Mouse (Mus musculus) common myeloid progenitor, adult 5-6 weeks (primary cell): ENCODE data around the gene Btbd9. TPM values are rescaled to one million over a fixed set of nuclear protein-coding genes. Genes with fewer than 3 reads are reported as not detected.

Experiments
- ATAC-seq: replicated peaks from 2 replicates; pipeline ENCODE4 v1.8.0; 2016; ENCODE audit warnings: low read depth, mild to moderate bottlenecking, moderate TSS enrichment, inconsistent platforms; ENCODE audit not compliant: poor library complexity, severe bottlenecking
- total RNA-seq: library from RNA; stranded (forward); fragments of 200-1000, 187-1606 nt; gene quantifications from 2 replicates; pipeline ENCODE4 v1.2.3, GENCODE M21; 2017

The Btbd9 gene
- total RNA-seq, 1 experiment from 2014 or later = 25.5 TPM

DNA sequence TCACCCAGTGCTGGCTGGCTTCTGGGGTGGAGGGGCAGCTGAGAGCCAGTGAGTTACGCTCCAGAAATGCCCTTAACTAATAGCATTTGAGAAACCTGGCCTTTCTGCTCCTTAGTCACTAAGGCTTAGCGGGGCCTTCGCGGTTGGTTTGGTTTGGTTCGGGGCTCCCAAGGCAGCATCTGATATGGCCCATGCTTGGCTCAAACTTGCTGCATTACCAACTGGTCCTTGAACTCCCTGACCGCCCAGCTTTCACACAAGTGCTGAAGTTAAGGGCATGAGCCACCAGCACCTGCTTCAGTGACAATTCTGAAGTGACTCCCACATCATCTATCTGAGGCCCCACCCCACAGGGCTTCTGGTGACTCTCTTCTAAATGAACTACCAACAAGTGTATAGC is 28.0 kb upstream of the Btbd9 start:
- ATAC-seq = no peak

DNA sequence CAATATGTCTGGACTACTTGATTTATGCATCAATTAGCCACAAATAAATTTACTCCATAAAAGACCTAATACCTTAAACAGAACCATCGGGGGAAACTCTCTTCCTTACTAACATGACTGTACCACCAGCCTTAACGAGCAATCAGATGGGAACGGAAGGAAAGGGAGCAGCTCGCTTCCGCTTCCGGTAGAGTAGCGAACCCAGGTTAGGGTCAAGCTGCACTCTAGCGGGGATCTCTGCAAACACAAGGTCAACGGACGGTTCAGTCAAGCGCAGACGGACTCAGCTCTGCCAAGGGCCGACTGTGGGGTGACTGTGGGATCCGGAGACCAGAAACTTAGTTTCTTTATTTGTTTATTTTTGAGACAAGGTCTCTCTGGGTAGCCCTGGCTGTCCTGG is 25.9 kb upstream of the Btbd9 start:
- no peak for ATAC-seq

DNA sequence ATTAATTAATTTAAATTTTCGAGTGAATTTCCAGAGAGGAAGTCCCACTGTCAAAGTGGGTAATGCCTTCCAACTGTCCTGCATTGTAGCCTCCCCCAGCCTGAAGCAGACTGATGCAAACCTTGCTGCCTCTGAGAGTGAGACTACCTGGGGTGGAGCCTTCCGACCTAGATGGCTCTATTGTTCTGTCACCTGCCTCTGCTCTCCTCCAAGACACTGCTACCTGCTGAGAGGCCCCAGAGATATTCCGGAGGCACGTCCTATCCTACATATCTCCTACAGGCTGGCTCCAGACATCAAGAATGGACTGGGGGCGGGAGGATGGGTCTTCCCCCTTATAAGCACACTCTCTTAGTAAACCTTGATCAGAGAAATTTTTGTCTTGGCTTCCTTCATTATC is 22.0 kb upstream of the Btbd9 start:
- ATAC-seq = no peak

DNA sequence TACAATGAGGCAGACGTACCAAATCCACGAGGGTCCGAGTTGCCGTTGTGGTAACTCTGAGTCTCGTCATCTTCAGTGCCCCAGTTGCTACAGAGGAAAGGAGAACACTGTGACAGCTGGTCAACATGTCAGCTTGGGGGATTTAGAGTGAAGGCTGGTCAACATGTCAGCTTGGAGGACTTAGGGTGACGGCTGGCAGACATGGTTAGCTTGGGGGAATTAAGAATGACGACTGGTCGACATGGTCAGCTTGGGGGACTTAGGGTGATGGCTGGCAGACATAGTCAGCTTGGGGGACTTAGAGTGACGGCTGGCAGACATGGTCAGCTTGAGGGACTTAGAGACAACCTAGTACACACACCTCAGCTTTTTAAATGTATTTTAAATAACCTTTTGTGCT is 21.5 kb upstream of the Btbd9 start:
- ATAC-seq = no peak

DNA sequence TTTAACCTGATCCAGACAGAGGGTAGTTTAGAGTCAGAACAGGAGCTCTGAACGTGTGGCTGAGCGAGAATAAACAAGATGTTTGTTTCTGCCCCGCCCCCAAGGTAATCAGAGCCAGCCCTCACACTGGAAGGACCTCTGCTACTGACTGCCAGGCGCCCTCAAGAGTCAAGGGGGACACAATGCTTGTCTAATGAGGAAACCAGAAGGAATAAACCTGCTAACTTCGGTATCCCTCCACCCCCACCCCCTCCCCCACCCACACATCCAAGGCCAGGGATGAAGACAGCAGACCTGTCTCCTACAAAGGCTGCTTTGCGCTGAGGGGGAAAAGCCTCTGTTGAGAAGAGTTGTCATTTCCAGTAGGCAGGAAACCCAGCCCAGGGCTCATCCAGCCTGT is 18.6 kb upstream of the Btbd9 start:
- no peak for ATAC-seq

DNA sequence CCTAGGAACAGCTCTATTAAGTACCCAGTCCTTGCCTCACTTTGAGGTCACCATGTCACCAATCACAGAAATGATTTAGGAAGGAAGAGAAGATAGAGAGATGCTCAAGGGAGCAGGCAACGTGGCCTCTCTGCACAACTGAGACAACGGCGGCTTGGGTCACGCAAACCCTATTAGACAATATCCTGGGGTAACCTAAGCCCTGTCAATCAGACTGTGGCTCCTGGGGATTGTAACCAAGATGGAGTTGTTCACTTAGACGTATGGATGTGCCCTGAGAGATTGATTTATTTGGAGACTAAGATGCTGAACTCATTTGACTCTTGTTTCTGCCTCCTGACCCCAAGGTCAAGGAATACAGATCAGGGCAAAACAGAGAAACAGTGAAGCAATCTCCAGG is 18.1 kb upstream of the Btbd9 start:
- no peak for ATAC-seq

DNA sequence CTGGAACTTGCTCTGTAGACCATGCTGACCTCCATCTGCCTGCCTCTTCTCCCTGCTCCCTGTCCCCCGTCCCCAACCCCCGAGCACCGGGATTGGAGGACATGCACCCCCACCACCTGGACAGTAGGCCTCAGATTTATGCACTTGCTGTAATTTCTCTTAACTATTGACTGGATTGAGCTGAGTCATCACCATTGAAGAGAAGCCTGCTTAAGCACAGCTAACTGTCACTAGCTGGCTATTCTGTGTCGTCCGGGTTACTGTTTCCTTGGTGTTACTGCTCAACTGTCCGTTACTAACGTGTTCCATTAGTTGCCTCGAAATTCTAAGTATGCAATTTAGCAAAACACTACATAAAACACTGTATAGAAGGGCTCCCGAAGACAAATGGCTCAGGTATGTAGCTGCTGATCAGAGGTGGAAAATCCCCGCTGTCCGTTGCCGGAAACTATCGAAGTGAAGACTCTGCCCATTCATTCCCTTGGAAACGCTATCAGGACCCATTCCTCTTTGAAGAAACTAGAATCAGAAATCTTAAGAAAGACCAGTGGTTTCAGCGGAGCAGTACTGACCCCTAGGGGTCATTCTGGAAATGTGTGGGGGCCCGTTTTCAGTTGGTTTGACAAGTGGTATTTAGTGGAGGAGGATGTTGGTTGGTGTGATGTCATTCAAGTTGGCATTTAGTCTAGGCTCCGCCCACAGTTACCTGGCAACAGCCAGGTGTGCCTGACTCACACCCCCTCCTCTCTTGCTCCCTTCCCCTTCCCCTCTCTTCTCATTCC is 14.3 kb upstream of the Btbd9 start:
- ATAC-seq = peak; percentile 77

DNA sequence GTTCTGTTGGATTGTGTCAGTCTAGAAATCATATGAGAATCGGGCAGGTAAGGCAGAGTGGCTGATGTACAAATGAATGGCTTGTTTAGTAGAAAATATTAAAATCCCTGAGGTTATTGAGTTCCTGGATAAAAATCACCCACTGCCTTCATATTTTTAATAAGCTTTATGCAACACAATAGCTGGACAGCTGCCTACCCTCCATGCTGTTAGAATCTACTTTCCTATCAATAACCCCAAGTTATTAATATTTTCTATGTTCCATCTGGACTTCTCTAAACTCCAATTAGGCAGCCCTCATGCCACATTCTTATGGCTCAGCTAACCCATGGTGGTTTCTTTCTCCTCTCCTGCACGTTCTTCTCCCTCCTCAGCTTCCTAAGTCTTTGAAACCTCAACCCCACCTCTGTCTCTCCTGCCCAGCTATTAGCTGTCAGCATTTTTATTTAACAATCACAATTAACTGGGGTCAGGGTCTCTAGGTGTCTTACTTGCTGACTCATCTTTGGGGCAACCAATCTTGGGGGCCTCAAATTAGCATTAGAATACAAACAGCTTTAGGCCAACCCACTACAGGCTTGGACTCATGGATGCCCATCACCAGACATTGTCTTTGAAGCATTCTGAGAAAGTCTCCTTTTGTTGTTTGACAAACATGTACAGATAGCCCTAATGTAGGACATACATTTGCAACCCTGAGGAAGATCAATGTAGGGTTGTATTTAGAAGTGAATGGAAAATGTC is 7.1 kb upstream of the Btbd9 start:
- ATAC-seq = no peak

DNA sequence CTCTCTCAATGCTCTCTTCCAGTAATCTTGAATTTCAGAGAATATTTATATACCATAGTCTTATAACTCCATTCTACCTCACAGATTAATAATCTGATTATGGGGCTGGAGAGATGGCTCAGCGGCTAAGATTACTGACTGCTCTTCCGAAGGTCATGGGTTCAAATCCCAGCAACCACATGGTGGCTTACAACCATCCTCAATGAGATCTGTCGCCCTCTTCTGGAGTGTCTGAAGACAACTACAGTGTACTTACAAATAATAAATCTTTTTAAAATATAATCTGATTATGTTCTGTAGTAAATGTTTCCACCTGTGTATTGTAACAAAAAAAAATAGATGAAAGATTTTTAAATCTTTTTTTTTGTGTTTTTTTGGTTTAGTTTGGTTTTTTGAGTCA is 6.0 kb upstream of the Btbd9 start:
- no peak for ATAC-seq

DNA sequence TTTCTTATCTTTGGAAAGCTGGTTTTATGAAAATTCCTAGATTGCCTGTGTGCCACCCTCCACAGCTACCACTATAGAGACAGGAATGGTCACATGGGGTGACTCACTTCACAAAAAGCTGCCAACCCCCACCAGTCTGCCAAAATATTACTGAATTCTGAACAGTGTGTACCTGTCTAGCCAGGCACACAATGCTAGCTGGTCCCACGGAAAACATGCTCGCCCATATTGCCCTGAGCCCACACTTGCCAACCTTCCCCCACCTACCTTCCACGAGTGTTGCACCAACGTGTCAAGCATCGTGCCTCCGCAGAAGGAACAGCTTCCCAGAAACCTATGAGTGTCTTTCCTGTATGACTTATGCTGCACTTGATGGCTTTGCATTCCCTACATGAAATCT is 4.9 kb upstream of the Btbd9 start:
- no peak for ATAC-seq

DNA sequence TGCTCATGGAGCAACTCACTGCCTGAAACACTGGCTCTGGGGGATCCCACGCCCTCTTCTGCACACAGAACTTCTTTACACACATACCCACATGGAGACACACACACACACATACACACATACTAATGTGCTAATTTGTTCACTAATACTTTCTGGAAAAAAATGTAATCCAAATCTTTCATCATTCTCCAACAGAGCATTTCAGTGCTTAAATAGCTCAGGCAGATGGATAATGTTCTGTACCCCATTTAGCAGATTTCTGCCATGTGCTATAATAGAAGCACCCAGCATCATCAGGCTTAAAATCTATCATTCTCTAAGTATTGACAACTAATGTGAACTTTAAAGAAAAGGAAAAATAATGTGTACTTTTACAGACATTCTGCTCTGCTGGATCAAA is 4.5 kb upstream of the Btbd9 start:
- ATAC-seq = no peak

DNA sequence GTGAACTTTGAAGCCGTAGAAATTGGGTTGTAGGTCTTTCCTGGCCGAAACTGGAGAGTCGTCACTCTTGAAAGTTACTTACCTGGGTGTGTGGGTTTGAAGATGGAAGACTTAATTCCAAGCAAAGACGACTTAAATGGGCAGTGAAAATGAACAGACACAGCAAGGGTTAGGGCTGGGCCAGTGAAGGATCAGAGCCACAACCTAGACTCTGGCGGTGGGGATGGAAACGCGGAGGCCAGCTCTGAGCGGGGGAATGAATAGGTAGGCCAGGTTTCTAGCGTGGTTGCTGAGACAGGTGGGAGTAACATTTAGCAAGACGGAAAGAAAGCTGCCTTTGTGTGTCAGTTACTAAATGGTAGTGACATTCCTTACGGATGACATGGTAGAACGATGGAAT is 658 bp upstream of the Btbd9 start:
- ATAC-seq = no peak

DNA sequence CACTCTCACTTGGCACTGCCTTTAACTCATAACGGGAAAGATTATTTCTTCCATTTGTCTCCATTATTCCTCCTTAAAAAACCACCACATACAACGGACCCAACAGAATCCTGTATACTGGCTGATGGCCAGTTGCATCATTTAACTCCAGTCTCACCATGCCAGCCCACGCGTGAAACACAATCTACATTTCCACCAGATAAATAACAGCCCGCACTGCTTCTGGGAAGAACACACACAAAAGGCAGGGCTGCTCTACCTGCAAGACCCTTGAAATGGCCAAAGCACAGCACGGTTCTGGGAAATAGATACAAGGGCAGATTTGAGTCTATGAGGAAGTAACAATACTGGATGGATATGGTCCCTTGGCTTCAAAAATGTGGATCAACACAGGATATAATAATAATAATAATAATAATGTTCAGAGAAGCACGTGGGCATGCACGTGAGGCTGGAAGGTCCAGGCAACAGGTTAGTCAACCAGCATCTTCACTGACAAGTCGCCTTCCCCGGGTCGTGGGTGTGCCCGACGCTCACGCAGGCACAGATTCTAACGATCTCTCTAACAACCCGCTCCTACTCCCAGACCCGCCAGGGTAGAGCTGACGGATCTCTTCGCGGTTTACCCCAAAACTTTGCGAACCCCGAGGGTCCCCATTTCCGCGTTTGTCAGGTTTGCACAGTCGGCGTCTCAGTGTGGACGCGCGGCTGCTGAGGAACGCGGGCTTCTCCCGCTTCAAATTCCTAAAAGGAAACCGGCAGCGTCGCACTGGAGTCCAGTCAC is 975 bp downstream of the Btbd9 start:
- ATAC-seq = 0 out of 2 replicates have a peak, but pooled peaks have one; percentile 9

DNA sequence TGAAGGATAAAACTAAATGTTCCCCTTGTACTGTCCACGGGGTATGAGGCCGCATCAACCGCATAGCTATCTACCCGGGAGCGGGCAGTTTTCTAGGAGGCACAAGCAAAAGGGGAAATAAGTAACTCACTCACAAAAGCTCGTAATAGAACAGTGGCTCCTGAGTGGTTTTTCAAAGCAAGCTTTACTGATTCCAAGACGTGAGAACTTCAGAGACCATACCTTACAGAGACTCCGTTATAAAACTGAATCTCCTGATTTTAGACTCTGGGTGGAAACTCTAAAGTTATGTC is 1.6 kb downstream of the Btbd9 start:
- ATAC-seq = peak; percentile 45

DNA sequence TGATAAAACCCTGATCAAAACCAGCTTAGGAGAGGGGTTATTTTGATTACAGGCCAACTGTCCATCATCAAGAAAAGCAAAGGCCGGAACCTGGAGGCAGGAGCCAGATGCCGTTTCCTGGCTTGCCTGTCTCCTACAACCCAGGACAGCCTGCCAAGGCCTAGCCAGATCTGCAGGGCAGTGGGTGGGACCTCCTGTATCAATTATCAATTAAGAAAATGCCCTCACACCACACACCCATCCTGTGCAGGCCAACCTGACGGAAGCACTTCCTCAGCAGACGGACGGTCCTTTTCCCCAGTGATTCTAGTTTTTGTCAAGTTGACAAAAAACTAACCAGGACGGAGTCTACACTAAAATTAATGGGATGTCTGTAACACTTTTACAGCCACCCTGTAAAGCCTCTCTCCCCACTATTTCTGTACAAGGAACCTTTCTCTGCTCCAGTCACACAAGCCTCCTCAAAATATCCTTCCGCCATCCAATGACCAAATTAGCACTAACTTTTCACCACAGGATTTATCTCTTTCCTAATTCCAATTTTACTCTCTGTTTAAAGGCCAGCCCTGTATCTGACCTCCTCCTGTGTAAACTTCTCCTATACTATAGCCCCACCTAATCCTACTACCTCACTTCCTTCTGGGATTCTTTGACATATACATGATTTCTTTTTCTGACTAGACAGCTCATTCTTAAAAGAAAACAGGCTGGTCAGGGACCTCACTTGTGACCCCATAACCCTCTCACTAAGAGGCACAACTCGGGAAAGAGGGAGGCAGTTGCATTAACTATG is 2.1 kb downstream of the Btbd9 start:
- 0 out of 2 replicates have a peak, but pooled peaks have one; percentile 0 for ATAC-seq

DNA sequence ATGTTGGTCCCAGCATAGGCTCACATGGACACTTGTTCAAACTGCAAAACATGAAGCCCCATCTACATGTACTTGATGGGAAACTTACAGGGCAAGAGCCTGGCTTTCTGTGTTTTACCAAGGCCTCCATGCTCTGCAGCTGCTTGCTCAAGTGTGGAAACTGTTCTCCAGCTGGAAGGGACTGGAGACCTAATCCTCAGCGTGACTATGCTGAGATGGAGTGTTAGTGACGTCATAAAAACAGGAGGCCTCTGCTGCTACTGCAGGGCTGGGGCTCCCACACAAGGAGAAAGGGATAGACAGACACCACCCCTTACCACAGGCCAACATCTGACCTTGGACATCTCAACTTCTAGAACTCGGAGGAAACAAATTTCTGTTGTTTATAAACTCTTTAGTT is 5.3 kb downstream of the Btbd9 start:
- no peak for ATAC-seq

DNA sequence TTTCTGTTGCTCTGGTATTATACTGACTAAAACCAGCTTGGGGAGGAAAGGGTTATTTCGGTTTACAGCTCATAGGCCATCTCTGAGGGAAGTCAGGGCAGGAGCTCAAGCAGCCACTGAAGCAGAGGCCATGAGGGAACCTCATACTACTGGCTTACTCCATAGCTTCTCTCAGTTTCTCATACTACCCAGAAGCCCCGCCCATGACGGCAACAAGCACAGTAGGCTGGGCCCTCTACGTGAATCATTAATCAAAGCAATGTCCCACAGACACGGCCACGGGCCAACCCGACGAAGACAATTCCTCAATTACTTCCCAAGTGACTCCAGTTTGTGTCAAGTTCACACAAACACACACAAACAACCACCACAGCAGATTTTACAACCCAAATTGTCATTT is 6.1 kb downstream of the Btbd9 start:
- no peak for ATAC-seq

DNA sequence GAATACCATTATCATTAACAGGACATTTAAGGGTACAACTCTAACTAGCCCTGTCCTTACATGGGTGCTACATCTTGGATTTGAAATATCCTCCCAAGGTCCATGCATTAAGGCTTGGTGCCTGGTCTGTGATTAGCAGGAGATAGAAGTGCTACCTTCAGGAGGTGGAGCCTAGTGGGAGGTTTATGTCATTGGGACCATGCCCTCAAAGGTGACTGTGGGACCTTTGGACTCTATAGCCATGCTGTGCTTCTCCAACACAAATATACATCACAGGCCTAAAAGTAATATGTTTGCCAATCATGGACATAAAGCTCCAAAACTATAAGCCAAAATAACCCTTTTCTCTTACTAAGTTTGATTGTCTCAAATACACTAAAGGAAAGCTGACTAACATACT is 7.8 kb downstream of the Btbd9 start:
- ATAC-seq = no peak

DNA sequence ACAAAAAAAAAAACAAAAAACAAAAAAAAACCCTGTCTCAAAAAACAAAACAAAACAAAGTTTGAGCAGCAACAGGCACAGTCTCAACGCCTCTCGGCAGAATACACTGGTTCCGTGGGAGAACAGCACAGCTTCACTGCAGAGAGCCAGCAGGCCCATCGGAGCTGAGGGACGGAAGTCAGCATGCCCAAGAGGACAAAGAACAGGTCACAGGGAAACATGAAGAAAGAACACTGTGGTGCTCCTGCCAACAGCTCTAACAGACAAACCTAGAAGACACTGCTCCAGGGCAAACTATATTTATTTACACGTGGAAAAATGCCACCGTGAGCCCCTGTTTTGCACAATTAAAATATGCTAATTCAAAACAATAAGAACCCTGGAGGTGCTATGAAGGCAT is 11.3 kb downstream of the Btbd9 start:
- no peak for ATAC-seq

DNA sequence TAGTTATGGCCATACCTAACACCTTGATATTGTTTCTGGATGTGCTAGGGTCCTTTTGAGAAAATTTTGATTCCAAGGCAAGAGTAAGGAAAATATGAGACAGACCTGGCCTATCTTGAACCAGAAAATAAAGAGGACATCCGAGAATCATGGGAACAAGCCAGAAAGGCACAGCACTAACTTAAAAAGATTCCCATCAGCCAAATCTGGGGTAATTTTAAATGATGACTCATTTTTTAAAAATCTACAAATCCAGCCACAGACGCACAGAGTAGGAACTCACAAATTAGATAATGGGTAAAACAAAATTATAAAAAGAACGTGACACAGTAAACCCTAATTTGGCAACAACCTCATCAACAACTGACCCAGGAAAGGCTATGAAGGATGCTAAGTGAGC is 11.9 kb downstream of the Btbd9 start:
- ATAC-seq = no peak
